Mouse (Mus musculus) spleen, embryonic (tissue): ENCODE measurements at regions not wholly inside any gene's neighbourhood (a gene's known extent, or its start where the extent isn't known, plus 50 kb on each side); places are given as distances from the start of the nearest gene placed in this dataset.

Source experiments
- CTCF ChIA-PET: fragments of 350-600 bp; sonication (Branson Sonifier 250); formaldehyde crosslinking; loops from one replicate; lab custom pipeline; 2022; lab: Charles Lee

- CTCF ChIA-PET, result no interaction called here
Measured at GRCm38 (mm10) chr6:103312149-103312548, 198.2 kb upstream of the Chl1 start.

- CTCF ChIA-PET, result interaction anchor here (0.6 kb wide), 1 partner anchor 22 kb away, joined by 3 read pairs; no protein-coding TSS in a partner anchor
Measured at GRCm38 (mm10) chr6:103312935-103313334, 197.5 kb upstream of the Chl1 start.

GRCm38 (mm10) chr6:103318081-103318480, 192.3 kb upstream of the Chl1 start:
- CTCF ChIA-PET, result interaction anchor here (0.6 to 0.7 kb wide), 2 partner anchors 105 to 251 kb away, joined by 9 to 14 read pairs; no protein-coding TSS in a partner anchor

GRCm38 (mm10) chr6:103318677-103319359, 191.6 kb upstream of the Chl1 start:
- CTCF ChIA-PET, result interaction anchor here (0.6 to 0.7 kb wide), 2 partner anchors 105 to 251 kb away, joined by 9 to 14 read pairs; no protein-coding TSS in a partner anchor

- CTCF ChIA-PET, result no interaction called here
Measured at GRCm38 (mm10) chr6:103319964-103320363, 190.4 kb upstream of the Chl1 start.

- CTCF ChIA-PET, result no interaction called here
Measured at GRCm38 (mm10) chr6:103320550-103320949, 189.8 kb upstream of the Chl1 start.

GRCm38 (mm10) chr6:103321058-103321457, 189.3 kb upstream of the Chl1 start:
- CTCF ChIA-PET, result no interaction called here

GRCm38 (mm10) chr6:103322442-103322841, 187.9 kb upstream of the Chl1 start:
- CTCF ChIA-PET, result no interaction called here

- CTCF ChIA-PET, result interaction anchor here (0.6 kb wide), 1 partner anchor 23 kb away, joined by 3 read pairs; no protein-coding TSS in a partner anchor
Measured at GRCm38 (mm10) chr6:103335683-103336082, 174.7 kb upstream of the Chl1 start.

GRCm38 (mm10) chr6:103339961-103340732, 170.2 kb upstream of the Chl1 start:
- CTCF ChIA-PET, result no interaction called here

GRCm38 (mm10) chr6:103343515-103343914, 166.9 kb upstream of the Chl1 start:
- CTCF ChIA-PET, result no interaction called here

GRCm38 (mm10) chr6:103344413-103344812, 166.0 kb upstream of the Chl1 start:
- CTCF ChIA-PET, result no interaction called here

- CTCF ChIA-PET, result no interaction called here
Measured at GRCm38 (mm10) chr6:103345195-103345594, 165.2 kb upstream of the Chl1 start.

- CTCF ChIA-PET, result no interaction called here
Measured at GRCm38 (mm10) chr6:103352405-103353124, 157.8 kb upstream of the Chl1 start.

GRCm38 (mm10) chr6:103353346-103353745, 157.0 kb upstream of the Chl1 start:
- CTCF ChIA-PET, result no interaction called here

GRCm38 (mm10) chr6:103366782-103367491, 143.4 kb upstream of the Chl1 start:
- CTCF ChIA-PET, result no interaction called here

GRCm38 (mm10) chr6:103374956-103375355, 135.4 kb upstream of the Chl1 start:
- CTCF ChIA-PET, result no interaction called here

- CTCF ChIA-PET, result no interaction called here
Measured at GRCm38 (mm10) chr6:103377277-103377676, 133.1 kb upstream of the Chl1 start.

GRCm38 (mm10) chr6:103378047-103378446, 132.3 kb upstream of the Chl1 start:
- CTCF ChIA-PET, result no interaction called here

- CTCF ChIA-PET, result no interaction called here
Measured at GRCm38 (mm10) chr6:103381030-103381429, 129.4 kb upstream of the Chl1 start.

GRCm38 (mm10) chr6:103381930-103382329, 128.5 kb upstream of the Chl1 start:
- CTCF ChIA-PET, result no interaction called here
